Mouse (Mus musculus) adrenal gland, adult 2 months (tissue): ENCODE data around the gene Bud31. TPM values are rescaled to one million over a fixed set of nuclear protein-coding genes. Genes with fewer than 3 reads are reported as not detected.
"Not testable (repeated sequence)": the region's sequence is repeated elsewhere in the genome, so short reads cannot be mapped to it uniquely, and the experiment has no call there.

ENCODE experiments used
- DNase-seq: peaks from one replicate; pipeline ENCODE4 v3.0.0; 2021
- polyA plus RNA-seq: library from polyadenylated mRNA; depleted of rRNA; stranded (reverse); fragments of >200 nt; gene quantifications from 2 replicates; pipeline ENCODE4 v1.2.3, GENCODE M21; 2012
- total RNA-seq, 2 experiments: library from RNA; stranded (reverse); gene quantifications; 2 replicates each; pipeline ENCODE4 v1.2.3; 2021

The Bud31 gene
- total and polyA plus RNA-seq, 3 experiments: 26.2 to 113 (median 103) TPM

- no peak for DNase-seq
These were observed 13.6 kb upstream of the Bud31 start for GRCm38 (mm10) chr5:145126580-145126979.

GRCm38 (mm10) chr5:145129124-145129523, 11.0 kb upstream of the Bud31 start:
- peak; percentile 75 for DNase-seq

- not testable (repeated sequence) for DNase-seq
These were observed 10.4 kb upstream of the Bud31 start for GRCm38 (mm10) chr5:145129773-145130172.

- DNase-seq: peak; percentile 55
These were observed 10.0 kb upstream of the Bud31 start for GRCm38 (mm10) chr5:145130191-145130590.

- DNase-seq: no peak
These were observed 9.2 kb upstream of the Bud31 start for GRCm38 (mm10) chr5:145130995-145131394.

DNA sequence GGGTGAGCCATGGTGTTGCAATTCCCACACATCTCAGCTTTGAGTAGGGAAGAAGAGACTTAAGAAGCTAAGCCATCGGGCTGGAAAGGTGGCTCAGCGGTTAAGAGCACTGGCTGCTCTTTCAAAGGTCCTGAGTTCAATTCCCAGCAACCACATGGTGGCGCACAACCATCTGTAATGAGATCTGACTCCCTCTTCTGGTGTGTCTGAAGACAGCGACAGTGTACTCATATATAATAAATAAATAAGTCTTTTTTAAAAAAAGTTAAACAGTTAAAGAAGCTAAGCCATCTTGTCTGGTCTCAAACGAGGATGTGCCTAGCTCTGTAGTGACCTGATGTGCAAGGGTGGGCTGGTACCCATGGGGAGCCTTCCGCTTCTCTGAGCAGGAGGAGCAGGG, 6.9 kb upstream of the Bud31 start:
- DNase-seq: not testable (repeated sequence)

DNA sequence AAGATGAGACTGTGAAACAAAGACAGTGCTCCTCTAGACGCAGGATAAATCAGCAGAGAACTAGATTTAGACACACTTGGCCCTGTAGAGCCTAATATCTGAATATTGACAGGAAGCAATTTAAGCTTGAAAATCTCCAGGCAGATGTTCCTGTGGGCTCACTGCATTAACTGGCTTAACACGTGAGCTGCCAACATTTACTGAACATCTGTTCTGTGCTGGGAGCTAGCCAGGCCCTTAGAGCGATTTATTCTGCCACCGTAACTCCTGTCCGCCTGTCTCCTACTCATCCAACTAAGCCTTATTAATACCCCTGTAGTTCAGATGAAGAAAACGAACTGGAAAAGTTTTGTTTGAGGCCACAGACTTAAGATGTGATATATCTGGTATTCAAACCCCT, 1.3 kb upstream of the Bud31 start:
- no peak for DNase-seq

- no peak for DNase-seq
These were observed 449 bp downstream of the Bud31 start for GRCm38 (mm10) chr5:145140611-145141010.

GRCm38 (mm10) chr5:145147748-145148147, 7.6 kb downstream of the Bud31 start:
- no peak for DNase-seq

DNA sequence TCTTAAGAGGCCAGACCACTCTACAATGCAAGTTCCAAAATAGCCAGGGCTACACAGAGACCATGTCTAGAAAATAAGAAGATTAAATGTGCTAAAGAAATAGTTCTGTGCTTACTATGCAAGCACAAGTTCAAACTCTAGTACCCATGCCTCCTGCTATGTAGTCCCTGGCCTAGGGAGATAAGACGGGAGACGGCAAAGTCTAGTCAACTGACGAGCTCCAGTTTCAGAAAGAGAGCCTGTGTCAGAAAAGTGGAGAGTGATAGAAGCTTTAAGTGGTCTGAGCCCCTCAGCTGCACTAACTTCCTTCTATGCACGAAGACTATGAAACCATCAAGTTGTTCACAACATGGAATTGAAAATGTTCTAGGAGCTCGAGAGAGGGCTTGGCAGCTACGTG, 9.1 kb downstream of the Bud31 start:
- no peak for DNase-seq

GRCm38 (mm10) chr5:145152690-145153089, 12.5 kb downstream of the Bud31 start:
- no peak for DNase-seq

- DNase-seq: no peak
These were observed 21.2 kb downstream of the Bud31 start for GRCm38 (mm10) chr5:145161361-145161760.

DNA sequence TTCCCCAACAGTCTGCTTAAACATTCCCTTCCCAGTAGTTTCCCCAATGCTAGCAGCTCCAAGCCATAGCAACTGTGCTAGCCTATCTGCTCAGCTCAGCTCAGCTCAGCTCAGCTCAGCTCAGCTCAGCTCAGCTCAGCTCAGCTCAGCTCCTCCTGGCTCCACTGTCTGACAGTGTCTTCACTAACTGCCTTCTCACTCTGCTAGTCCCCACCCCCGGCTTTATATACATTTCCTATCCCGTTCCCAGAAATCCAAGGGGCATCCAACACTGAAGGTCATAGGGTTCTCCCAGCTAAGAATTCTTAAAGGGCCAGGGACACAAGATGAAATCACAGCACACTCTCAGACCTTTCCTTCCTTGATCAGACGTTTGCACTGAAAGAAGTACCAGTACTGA, 24.5 kb downstream of the Bud31 start:
- DNase-seq: no peak

DNA sequence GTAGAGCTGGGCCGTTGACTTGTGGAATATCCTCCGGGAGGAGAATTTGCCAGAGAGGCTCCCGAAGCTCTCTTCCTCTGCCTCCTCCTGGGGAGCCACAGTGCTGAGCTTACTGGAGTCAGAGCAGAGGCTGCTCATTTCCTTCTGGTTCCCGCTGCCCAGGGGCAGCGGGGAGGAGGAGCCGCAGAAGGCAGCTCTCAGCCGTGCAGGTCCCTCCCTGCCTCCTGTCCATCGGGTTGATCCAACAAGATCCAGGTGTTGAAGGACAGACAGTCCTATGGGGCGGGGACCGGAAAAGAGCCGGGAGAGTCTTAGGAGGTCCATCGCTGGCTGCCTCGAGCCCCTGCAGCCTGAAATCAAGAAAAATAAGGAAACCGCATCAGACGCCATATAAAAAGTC, 25.0 kb downstream of the Bud31 start:
- no peak for DNase-seq

DNA sequence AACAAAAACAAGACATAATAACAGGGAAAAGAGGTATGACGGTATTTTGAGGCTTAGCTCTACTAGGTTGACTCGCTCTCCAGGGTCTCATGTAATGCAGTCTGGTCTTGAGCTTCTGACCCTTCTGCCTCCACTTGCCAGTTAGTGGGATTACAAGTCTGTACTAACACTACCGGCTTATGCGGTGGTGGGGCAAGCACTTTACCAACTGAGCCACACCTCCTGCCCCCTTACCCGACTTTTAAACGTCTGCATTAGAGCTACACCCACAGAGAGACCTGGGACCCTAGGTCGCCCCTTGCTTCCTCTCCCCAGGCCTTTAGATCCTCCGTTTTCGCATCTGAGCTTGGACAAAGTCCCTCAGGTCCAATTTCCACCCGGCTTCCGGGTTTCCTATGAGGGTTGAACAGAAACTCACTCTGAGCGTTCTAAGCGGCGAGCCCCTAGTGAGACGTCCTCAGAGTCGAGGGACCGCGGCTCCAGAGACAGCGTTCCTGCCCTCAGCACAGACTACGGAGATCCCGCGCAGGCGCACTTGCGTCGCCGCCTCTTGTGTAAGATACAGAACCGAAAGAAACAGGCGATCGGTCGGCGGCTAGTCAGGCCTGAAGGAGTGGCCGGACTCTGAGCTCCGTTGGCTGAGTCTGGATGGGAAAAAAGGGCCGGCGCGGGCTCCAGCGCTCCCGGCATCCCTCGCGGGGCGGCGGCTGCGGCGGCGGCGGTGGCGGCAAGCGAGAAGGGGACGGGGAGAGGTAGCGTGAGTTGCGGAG, 26.6 kb downstream of the Bud31 start, which contains the start of the genes Ptcd1 and Cpsf4:
Gene Ptcd1 (minus strand): TSS at position 573 of the 770 bp plus-strand sequence.
Gene Cpsf4 (plus strand): TSS at position 678 of the 770 bp plus-strand sequence.
- peak; percentile 99 for DNase-seq

DNA sequence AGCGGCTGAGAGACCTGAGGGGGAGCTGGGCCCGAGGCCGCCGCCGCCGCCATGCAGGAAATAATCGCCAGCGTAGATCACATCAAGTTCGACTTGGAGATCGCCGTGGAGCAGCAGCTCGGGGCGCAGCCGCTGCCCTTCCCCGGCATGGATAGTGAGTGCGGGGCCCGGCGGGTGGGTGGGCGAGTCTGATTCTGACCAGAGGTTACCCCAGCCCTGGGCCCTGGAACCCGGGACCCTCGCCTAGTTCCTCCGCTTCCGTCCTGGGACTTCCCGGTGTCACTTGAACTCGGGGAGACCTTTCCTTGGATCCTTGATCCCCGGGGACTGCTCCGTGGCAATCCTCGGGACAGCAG, 27.1 kb downstream of the Bud31 start:
- no peak for DNase-seq

- no peak for DNase-seq
These were observed 38.4 kb downstream of the Bud31 start for GRCm38 (mm10) chr5:145178461-145178980.

DNA sequence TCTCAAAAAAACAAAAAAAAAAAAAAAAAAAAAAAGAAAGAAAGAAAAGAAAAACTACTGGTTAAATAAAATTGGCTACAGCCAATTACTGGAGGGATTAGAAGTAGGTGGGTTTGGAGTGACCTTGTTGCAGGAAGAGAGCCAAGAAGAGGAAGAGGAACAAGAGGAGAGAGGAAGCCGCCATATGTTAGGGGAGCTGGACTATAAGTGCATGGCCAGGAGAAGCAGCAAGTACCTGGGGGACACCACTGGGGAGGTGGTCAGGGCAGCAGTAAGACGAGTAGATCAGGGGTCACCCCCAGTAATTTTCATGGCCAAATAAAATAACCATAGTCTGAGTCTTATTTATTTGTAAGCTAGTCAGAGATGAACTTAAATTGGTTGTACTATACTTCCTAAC, 45.1 kb downstream of the Bud31 start:
- no peak for DNase-seq

DNA sequence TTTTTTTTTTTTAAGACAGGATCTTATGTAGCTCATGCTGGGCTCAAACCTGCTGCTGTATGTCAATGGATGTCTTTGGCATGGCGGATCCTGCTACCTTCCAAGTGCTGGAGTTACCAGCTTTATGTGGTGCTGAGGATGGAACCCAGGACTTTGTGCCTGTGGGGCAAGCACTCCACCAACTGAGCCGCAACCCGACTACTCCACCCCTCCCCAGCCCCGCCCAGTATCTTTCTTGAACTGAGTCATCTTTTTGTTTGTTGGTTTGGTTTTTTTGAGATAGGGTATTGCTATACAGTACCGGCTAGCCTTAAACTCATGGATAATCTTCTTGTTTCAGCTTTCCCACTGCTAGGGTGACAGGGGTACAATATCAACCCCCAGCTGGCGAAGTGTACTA, 49.3 kb downstream of the Bud31 start:
- no peak for DNase-seq

DNA sequence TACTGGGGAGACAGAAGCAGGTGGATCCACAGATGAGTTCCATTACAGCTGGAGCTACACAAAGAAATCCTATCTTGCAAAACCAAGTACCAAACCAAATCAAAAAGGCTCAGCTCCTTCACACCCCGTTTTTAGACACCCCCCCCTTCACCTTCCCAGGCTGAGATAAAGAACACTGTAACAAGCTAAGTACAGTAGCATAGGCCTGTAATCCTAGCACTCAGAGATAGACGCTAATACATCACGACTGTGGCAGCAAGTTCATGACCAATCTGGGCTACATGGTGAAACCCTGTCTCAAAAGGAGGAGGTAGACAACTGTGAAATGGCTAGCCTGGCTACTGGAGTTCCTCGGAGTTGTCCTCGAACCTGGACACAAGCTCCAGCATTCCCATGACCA, 50.2 kb downstream of the Bud31 start:
- DNase-seq: no peak

- peak; percentile 94 for DNase-seq
These were observed 51.0 kb downstream of the Bud31 start for GRCm38 (mm10) chr5:145190875-145191798.

DNA sequence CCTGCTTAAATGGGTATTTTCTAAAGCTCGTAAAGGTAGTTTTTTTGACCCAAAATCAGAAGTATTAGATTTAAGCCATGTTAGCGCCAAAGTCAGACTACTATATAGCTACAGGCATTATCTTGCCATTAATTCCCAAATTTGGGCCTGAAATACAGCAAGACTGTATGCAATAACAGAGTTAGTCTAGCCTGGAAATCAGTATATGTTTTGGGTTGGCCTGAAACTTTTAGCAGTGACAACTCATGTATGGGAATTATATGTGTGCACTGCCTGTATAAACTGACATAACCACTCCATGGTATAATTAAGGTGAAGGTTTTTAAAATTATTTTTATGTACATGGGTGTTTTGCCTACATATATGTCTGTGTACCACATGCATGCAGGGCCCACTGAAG, 51.8 kb downstream of the Bud31 start, which contains the start of gene Atp5j2:
Gene Atp5j2 (minus strand): TSS at position 101 of the 400 bp plus-strand sequence.
- DNase-seq: no peak
